ENCODE assay signal across 20 mouse cellular contexts in the genomic region with DNA sequence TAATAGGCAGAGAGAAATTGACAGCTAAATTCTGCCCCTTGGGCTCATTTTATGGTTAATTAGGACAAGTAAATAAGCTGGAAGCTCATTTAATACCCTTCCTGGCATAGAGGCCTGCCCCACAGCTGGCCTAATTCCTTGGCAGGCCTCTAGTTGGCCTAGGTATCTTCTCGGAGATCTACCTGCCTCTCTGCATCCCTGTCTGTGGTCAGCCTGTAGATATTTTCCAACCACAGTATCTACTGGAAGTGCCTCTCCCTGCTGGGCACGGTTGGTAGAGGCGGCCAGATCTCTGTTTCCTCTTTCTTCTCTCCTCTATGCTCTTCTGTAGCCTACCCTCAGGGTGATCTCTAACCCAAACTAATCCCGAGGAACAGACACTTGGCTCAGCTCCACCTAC. TPM values are rescaled to one million over a fixed set of nuclear protein-coding genes. Genes with fewer than 3 reads are reported as not detected.
A peak's percentile ranks its signal among the peaks of the same experiment; 100 is the strongest.
DNase-seq lines count a peak whose midpoint lies in the region; ATAC-seq and TF ChIP-seq lines count a peak whose summit lies in the region.
"Had no signal": no experiment of that assay in that cellular context is flagged by ENCODE, and none has a peak within 500 bp of the region (broad histone marks: within the 10 kb centered on the region; RNA-seq: fewer than 3 reads in every experiment).

No protein-coding gene starts in this region.

- H3K27me3 ChIP-seq in myocyte (ENCODE audit: control insufficient read depth, insufficient read depth, insufficient read length) = no peaks in the 10 kb centered on the region
- H3K27me3 ChIP-seq: heart, embryonic 13.5 days; intestine, embryonic 15.5 days had no signal

- H3K79me2 ChIP-seq in myocyte (ENCODE audit: control insufficient read depth, insufficient read depth) = no peaks in the 10 kb centered on the region

- peak; percentile 22 to 31 for DNase-seq in cerebellum, postnatal 14 days
- DNase-seq in layer of hippocampus, adult 2 months (ENCODE audit: low spot score in 2 of 2) = no peak
- no peak for DNase-seq in layer of hippocampus, adult 9-11 months
- DNase-seq in right cerebral cortex, postnatal 25 days = peak; percentile 11
- no peak for DNase-seq in right cerebral cortex, adult 2 months (ENCODE audit: low spot score in 2 of 2)
- no peak for DNase-seq in thymus, adult 18-20 months
- DNase-seq: adrenal gland, postnatal 14 days; cerebellum, adult 18-20 months; gastrocnemius, postnatal 14 days; heart, postnatal 4 days had no signal

- H3K36me3 ChIP-seq in myocyte (ENCODE audit: control insufficient read depth, insufficient read depth) = no peaks in the 10 kb centered on the region
- H3K36me3 ChIP-seq: embryonic facial prominence, embryonic 10.5 days; forebrain, embryonic 10.5 days; hindbrain, embryonic 13.5 days; intestine, embryonic 15.5 days had no signal

- H3K4me3 ChIP-seq in layer of hippocampus, adult 2 months = no peak overlapping the region
- H3K4me3 ChIP-seq in myocyte = no peak overlapping the region
- H3K4me3 ChIP-seq: embryonic facial prominence, embryonic 10.5 days; forebrain, embryonic 10.5 days; heart, embryonic 13.5 days; hindbrain, embryonic 13.5 days; intestine, embryonic 15.5 days had no signal

- peak overlapping the region; percentile 46; the same call in 1 of the 2 replicates for H3K27ac ChIP-seq in layer of hippocampus, adult 2 months
- H3K27ac ChIP-seq: embryonic facial prominence, embryonic 10.5 days; forebrain, embryonic 10.5 days; heart, embryonic 13.5 days; hindbrain, embryonic 13.5 days; intestine, embryonic 15.5 days had no signal

- H3K4me2 ChIP-seq in myocyte (ENCODE audit: low read depth) = no peak overlapping the region
- H3K4me2 ChIP-seq: heart, embryonic 13.5 days; hindbrain, embryonic 13.5 days; intestine, embryonic 15.5 days had no signal

- TF ChIP-seq CTCF in layer of hippocampus, adult 2 months (conservative IDR thresholded peaks at IDR 0.05) = peak; percentile 39

- no peak; the same call in 1 of the 2 replicates for ATAC-seq in cerebellum, adult (ENCODE audit: insufficient number of reproducible peaks, low FRiP score, low TSS enrichment)
- ATAC-seq: activated CD4-positive, CD25-positive, alpha-beta regulatory T cell, adult 4 months; forebrain, embryonic 14.5 days; intestine, embryonic 15.5 days had no signal

- no peak for TF ChIP-seq POLR2A in myocyte (IDR thresholded peaks at IDR 0.05; ENCODE audit: insufficient read length, low read depth)

- no peak overlapping the region for H3ac ChIP-seq in myocyte (ENCODE audit: control insufficient read depth, insufficient read length)

TF ChIP-seq in myocyte, 11 proteins besides CTCF, POLR2A, EP300 and RAD21:
- peak; percentile 40 for TF ChIP-seq POLR2AphosphoS2 (IDR thresholded peaks at IDR 0.05; ENCODE audit: insufficient read length, low read depth)
- TF ChIP-seq SRF (IDR thresholded peaks at IDR 0.05; ENCODE audit: control insufficient read depth, insufficient read length, low read depth) = no peak
- no peak for TF ChIP-seq TCF3 (IDR thresholded peaks at IDR 0.05; ENCODE audit: insufficient read length, low read depth)

RNA-seq across cellular contexts. Expression of gene Inka2, which starts 15.6 kb away (rescaled TPM):
- total RNA-seq in layer of hippocampus, adult 2 months (2021) = 10 to 100 TPM; 74.1 to 74.9 TPM
- 5.1 TPM for polyA plus RNA-seq in myocyte (2012; fragmentation: generic; extraction: Trizol)
- total RNA-seq: granulocyte monocyte progenitor cell, adult 5-6 weeks had no signal

RNA-seq across cellular contexts. Expression of gene Ddx20, which starts 32.6 kb away (rescaled TPM):
- total RNA-seq in layer of hippocampus, adult 2 months (2021) = 10 to 100 TPM; 12.5 to 12.9 TPM
- 7.5 TPM for polyA plus RNA-seq in myocyte (2012; fragmentation: generic; extraction: Trizol)

Comparison
In these comparisons a context has a peak if more than half of its experiments do, and no peak if none do; other contexts are left out.
1. DNase-seq: peak in cerebellum, postnatal 14 days (2 of 2) and right cerebral cortex, postnatal 25 days (single experiment); none in layer of hippocampus, adult 2 months (0 of 2), layer of hippocampus, adult 9-11 months (single experiment), right cerebral cortex, adult 2 months (0 of 2) and thymus, adult 18-20 months (0 of 2).